Mouse (Mus musculus) myocyte (in vitro differentiated cells): ENCODE measurements around the gene Rdh16f2.

Source experiments
- CEBPB ChIP-seq: IDR thresholded peaks from 2 replicates; pipeline ENCODE4 v1.6.1; 2011; ENCODE audit warnings: mild to moderate bottlenecking, moderate library complexity; ENCODE audit not compliant: poor library complexity, insufficient read depth, severe bottlenecking
- E2F4 ChIP-seq: IDR thresholded peaks from one replicate; pipeline ENCODE4 v1.6.1; 2011; ENCODE audit warnings: mild to moderate bottlenecking, control low read depth, moderate library complexity; ENCODE audit not compliant: insufficient read depth
- MAX ChIP-seq: IDR thresholded peaks from one replicate; pipeline ENCODE4 v1.6.1; 2011; ENCODE audit warnings: low read depth, mild to moderate bottlenecking, control low read depth
- MYOD1 ChIP-seq, 3 experiments: IDR thresholded peaks; one replicate each; pipeline ENCODE4 v1.6.1; 2011; ENCODE audit warnings: control low read depth in 2 of 3, low read depth in 2 of 3, mild to moderate bottlenecking in 2 of 3, moderate library complexity in 1 of 3; ENCODE audit not compliant: insufficient read length in 2 of 3, control insufficient read depth in 1 of 3
- MYOG ChIP-seq, 3 experiments: IDR thresholded peaks; one replicate each; pipeline ENCODE4 v1.6.1; 2011; ENCODE audit warnings: control low read depth in 2 of 3, low read depth in 2 of 3, mild to moderate bottlenecking in 2 of 3; ENCODE audit not compliant: insufficient read length in 2 of 3, control insufficient read depth in 1 of 3, insufficient read depth in 1 of 3
- POLR2A ChIP-seq: IDR thresholded peaks from one replicate; pipeline ENCODE4 v1.6.1; 2011; ENCODE audit warnings: low read depth, mild to moderate bottlenecking, control low read depth, moderate library complexity; ENCODE audit not compliant: insufficient read length
- POLR2AphosphoS2 ChIP-seq: IDR thresholded peaks from one replicate; pipeline ENCODE4 v1.6.1; 2011; ENCODE audit warnings: low read depth, control low read depth; ENCODE audit not compliant: insufficient read length
- REST ChIP-seq: IDR thresholded peaks from one replicate; pipeline ENCODE4 v1.6.1; 2011; ENCODE audit warnings: mild to moderate bottlenecking, control low read depth, moderate library complexity; ENCODE audit not compliant: insufficient read depth, insufficient read length
- SRF ChIP-seq: IDR thresholded peaks from one replicate; pipeline ENCODE4 v1.6.1; 2011; ENCODE audit warnings: low read depth; ENCODE audit not compliant: control insufficient read depth, insufficient read length
- TCF12 ChIP-seq: IDR thresholded peaks from one replicate; pipeline ENCODE4 v1.6.1; 2011; ENCODE audit warnings: mild to moderate bottlenecking, control low read depth; ENCODE audit not compliant: poor library complexity, insufficient read depth, severe bottlenecking
- USF1 ChIP-seq: IDR thresholded peaks from one replicate; pipeline ENCODE4 v1.6.1; 2011; ENCODE audit warnings: low read depth, mild to moderate bottlenecking, control low read depth, moderate library complexity

- no peak for TF ChIP-seq POLR2A
- TF ChIP-seq MAX: no peak
- TF ChIP-seq USF1: no peak
- no peak for TF ChIP-seq MYOG (IDR thresholded peaks at IDR 0.05; ENCODE audit: control insufficient read depth in 1 of 3, insufficient read depth in 1 of 3, insufficient read length in 2 of 3, low read depth in 2 of 3)
- no peak for TF ChIP-seq TCF12
- no peak for TF ChIP-seq CEBPB
- TF ChIP-seq SRF: no peak
- TF ChIP-seq MYOD1 (IDR thresholded peaks at IDR 0.05; ENCODE audit: control insufficient read depth in 1 of 3, insufficient read length in 2 of 3, low read depth in 2 of 3): no peak
- TF ChIP-seq POLR2AphosphoS2: no peak
- TF ChIP-seq REST: no peak
- TF ChIP-seq E2F4: no peak
Measured at GRCm38 (mm10) chr10:127866232-127866631, at the start of gene Rdh16f2.
